Mouse (Mus musculus) CH12.LX (cell line): ENCODE results near the gene Sf3b2.

Experiments used
- CTCF ChIP-seq, 2 experiments: IDR thresholded peaks in 1 of 2; conservative IDR thresholded peaks in 1 of 2; 2 replicates each; pipeline ENCODE4 v1.5.1; 2011 to 2012; ENCODE audit warnings: low read depth in 2 of 2, low read length in 2 of 2, improper control_type of control experiment in 1 of 2, inconsistent platforms in 1 of 2, mild to moderate bottlenecking in 1 of 2, moderate library complexity in 1 of 2
- E2F4 ChIP-seq: IDR thresholded peaks from 2 replicates; pipeline ENCODE4 v1.6.1; 2011; ENCODE audit warnings: low read depth, low read length, improper control_type of control experiment; ENCODE audit not compliant: insufficient replicate concordance
- EP300 ChIP-seq: IDR thresholded peaks from 2 replicates; pipeline ENCODE4 v1.6.1; 2011; ENCODE audit warnings: low read length, improper control_type of control experiment
- HCFC1 ChIP-seq: IDR thresholded peaks from 2 replicates; pipeline ENCODE4 v1.6.1; 2012; ENCODE audit warnings: low read depth, mild to moderate bottlenecking, inconsistent platforms, low read length, improper control_type of control experiment
- MAX ChIP-seq: IDR thresholded peaks from 2 replicates; pipeline ENCODE4 v1.6.1; 2011; ENCODE audit warnings: low read length, improper control_type of control experiment
- MAZ ChIP-seq: IDR thresholded peaks from 2 replicates; pipeline ENCODE4 v1.6.1; 2012; ENCODE audit warnings: low read depth, mild to moderate bottlenecking, inconsistent platforms, low read length, improper control_type of control experiment, moderate library complexity
- POLR2A ChIP-seq: IDR thresholded peaks from 2 replicates; pipeline ENCODE4 v1.6.1; 2011; ENCODE audit warnings: low read depth, mild to moderate bottlenecking, improper control_type of control experiment, low read length
- POLR2AphosphoS2 ChIP-seq: IDR thresholded peaks from 2 replicates; pipeline ENCODE4 v1.6.1; 2011; ENCODE audit warnings: low read depth, low read length, improper control_type of control experiment

DNA sequence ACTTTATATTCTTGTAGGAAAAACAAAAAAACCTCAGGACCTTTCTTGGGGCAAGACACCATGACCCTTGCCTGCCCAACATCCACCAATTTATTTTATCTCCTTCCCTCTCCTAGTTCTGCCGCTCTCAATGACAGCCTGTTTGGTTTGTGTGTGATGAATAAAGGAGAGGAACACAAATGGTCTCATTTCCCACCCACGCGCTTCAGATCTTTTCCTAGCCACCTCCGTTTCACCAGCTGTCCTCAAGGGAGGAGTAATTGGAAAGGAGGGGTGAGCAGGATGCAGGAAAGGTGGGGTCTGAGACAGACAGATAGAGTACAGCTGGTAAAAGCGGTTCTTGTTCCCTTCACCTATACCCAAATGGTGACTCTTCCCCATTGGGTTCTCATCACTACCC lies 1.4 kb upstream of the Sf3b2 start:
- TF ChIP-seq CTCF (conservative IDR thresholded peaks at IDR 0.05 in 1 of 2, IDR thresholded peaks at IDR 0.05 in 1 of 2; ENCODE audit: low read depth in 2 of 2, low read length in 2 of 2) (no peak), POLR2AphosphoS2 (no peak), MAZ (no peak), POLR2A (no peak), EP300 (no peak), MAX (no peak), HCFC1 (no peak), E2F4 (no peak)
